Mouse (Mus musculus): ENCODE results near the gene Galnt16. TPM values are rescaled to one million over a fixed set of nuclear protein-coding genes. Genes with fewer than 3 reads are reported as not detected.

Gene Galnt16
- total and polyA plus RNA-seq, 3 experiments = 0.01 to 0.27 TPM; not detected in 1

- H3K4me3 ChIP-seq (ENCODE audit: low read depth, low read length) = no peak overlapping the region
- DNase-seq (ENCODE audit: low spot score) (no peak), ATAC-seq (ENCODE audit: extremely low read depth, insufficient number of reproducible peaks, low FRiP score, poor library complexity, severe bottlenecking) (no peak)
- TF ChIP-seq POLR2AphosphoS5 (IDR thresholded peaks at IDR 0.05; ENCODE audit: insufficient replicate concordance, low read depth, low read length) = no peak
- TF ChIP-seq TAL1 (conservative IDR thresholded peaks at IDR 0.05; ENCODE audit: low read depth, low read length) = no peak
- no peak for TF ChIP-seq GATA1 (IDR thresholded peaks at IDR 0.05; ENCODE audit: borderline replicate concordance, low read length)
- no peak for TF ChIP-seq GATA2 (IDR thresholded peaks at IDR 0.05; ENCODE audit: borderline replicate concordance, low read depth, low read length)
- no peak for TF ChIP-seq CTCF (IDR thresholded peaks at IDR 0.05; ENCODE audit: low read depth, low read length)
- no peaks in the 10 kb centered on the region for H3K36me3 ChIP-seq (replicated peaks)
- no peaks in the 10 kb centered on the region for H3K4me1 ChIP-seq (ENCODE audit: insufficient read depth, low read depth, low read length)
- H3K9me3 ChIP-seq (replicated peaks) = no peaks in the 10 kb centered on the region
- peaks cover 35% of the 10 kb centered on the region for H3K27me3 ChIP-seq (ENCODE audit: insufficient read depth, low read length)
Observed at GRCm38 (mm10) chr12:80603566-80603965, 85.5 kb downstream of the Galnt16 start.

DNA sequence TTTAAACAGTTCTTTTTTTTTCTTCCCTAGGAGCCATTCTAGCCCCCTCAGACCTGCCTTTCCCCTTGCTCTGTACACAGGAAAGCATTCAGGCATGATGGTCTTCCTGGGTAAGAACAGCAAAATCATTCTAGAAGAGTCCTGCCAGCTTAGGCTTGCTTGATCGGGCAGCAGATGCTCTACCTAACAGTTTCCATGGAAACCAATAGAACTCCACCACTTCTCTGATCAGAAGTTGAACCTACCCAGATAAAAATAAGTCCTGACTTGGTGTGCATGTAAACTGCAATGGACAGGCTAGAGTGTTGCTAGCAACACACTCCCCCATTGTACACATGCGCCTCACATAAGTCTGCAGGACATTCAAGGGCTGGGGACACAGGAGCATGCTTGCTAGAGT is 86.1 kb downstream of the Galnt16 start:
- ATAC-seq (ENCODE audit: extremely low read depth, insufficient number of reproducible peaks, low FRiP score, poor library complexity, severe bottlenecking) = no peak

DNA sequence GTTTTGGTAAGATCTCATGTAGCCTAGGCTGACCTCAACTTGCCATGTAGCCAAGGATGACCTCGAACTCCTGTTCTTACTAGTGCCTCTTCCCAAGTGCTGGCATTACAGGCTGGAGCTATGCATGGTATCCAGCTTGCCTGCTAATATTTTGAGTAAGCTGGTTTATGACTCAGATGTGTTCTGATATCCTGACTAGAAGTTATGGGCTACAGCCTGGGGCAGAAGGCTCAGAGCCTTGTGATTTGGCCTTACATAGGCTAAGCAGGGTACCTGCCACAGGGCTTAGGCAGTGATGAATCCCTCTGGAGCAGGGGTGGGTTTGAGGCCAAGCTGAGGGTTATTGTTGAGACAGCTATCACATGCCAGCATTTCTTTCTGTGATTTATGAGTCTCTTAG is 90.5 kb downstream of the Galnt16 start:
- Histone ChIP-seq H3K36me3 (replicated peaks) (no peaks in the 10 kb centered on the region), H3K4me1 (ENCODE audit: insufficient read depth, low read depth, low read length) (no peaks in the 10 kb centered on the region), H3K9me3 (replicated peaks) (no peaks in the 10 kb centered on the region), H3K4me3 (ENCODE audit: low read depth, low read length) (no peak overlapping the region), H3K27me3 (ENCODE audit: insufficient read depth, low read length) (peaks cover 30% of the 10 kb centered on the region)
- DNase-seq (ENCODE audit: low spot score) (no peak), ATAC-seq (ENCODE audit: extremely low read depth, insufficient number of reproducible peaks, low FRiP score, poor library complexity, severe bottlenecking) (no peak)
- TF ChIP-seq TAL1 (conservative IDR thresholded peaks at IDR 0.05; ENCODE audit: low read depth, low read length) = no peak
- no peak for TF ChIP-seq GATA1 (IDR thresholded peaks at IDR 0.05; ENCODE audit: borderline replicate concordance, low read length)
- no peak for TF ChIP-seq CTCF (IDR thresholded peaks at IDR 0.05; ENCODE audit: low read depth, low read length)
- TF ChIP-seq POLR2AphosphoS5 (IDR thresholded peaks at IDR 0.05; ENCODE audit: insufficient replicate concordance, low read depth, low read length) = no peak
- no peak for TF ChIP-seq GATA2 (IDR thresholded peaks at IDR 0.05; ENCODE audit: borderline replicate concordance, low read depth, low read length)

More for the DNA sequence above, 86.1 kb downstream of the Galnt16 start:
- TF ChIP-seq POLR2AphosphoS5 (IDR thresholded peaks at IDR 0.05; ENCODE audit: insufficient replicate concordance, low read depth, low read length) (no peak), TAL1 (conservative IDR thresholded peaks at IDR 0.05; ENCODE audit: low read depth, low read length) (no peak), GATA2 (IDR thresholded peaks at IDR 0.05; ENCODE audit: borderline replicate concordance, low read depth, low read length) (no peak), CTCF (IDR thresholded peaks at IDR 0.05; ENCODE audit: low read depth, low read length) (no peak), GATA1 (IDR thresholded peaks at IDR 0.05; ENCODE audit: borderline replicate concordance, low read length) (no peak)
- no peak overlapping the region for H3K4me3 ChIP-seq (ENCODE audit: low read depth, low read length)
- no peaks in the 10 kb centered on the region for H3K9me3 ChIP-seq (replicated peaks)
- H3K36me3 ChIP-seq (replicated peaks) = no peaks in the 10 kb centered on the region
- no peak for DNase-seq (ENCODE audit: low spot score)
- peaks cover 28% of the 10 kb centered on the region for H3K27me3 ChIP-seq (ENCODE audit: insufficient read depth, low read length)
- no peaks in the 10 kb centered on the region for H3K4me1 ChIP-seq (ENCODE audit: insufficient read depth, low read depth, low read length)

DNA sequence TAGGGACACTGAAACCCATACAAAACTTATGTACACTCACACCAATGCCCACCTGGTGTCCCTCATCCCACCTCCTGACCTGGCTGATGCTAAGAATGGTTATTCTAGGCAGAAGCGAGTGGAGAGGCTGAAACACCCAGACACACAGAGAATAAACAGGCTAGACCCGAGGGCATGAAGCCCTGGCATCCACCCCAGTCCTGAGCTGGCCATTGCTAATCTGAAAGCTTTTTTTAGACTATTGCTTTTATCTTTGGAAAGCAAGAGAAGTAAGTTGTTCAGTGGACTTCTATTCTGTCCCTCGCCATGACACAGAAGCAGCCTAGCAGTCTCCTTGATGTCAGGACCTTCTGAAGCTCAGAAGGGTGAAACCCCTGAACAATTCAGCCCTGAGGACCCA is 91.9 kb downstream of the Galnt16 start:
- TF ChIP-seq GATA1 (IDR thresholded peaks at IDR 0.05; ENCODE audit: borderline replicate concordance, low read length) (no peak), GATA2 (IDR thresholded peaks at IDR 0.05; ENCODE audit: borderline replicate concordance, low read depth, low read length) (no peak), TAL1 (conservative IDR thresholded peaks at IDR 0.05; ENCODE audit: low read depth, low read length) (no peak), CTCF (IDR thresholded peaks at IDR 0.05; ENCODE audit: low read depth, low read length) (no peak), POLR2AphosphoS5 (IDR thresholded peaks at IDR 0.05; ENCODE audit: insufficient replicate concordance, low read depth, low read length) (no peak)
- no peaks in the 10 kb centered on the region for H3K9me3 ChIP-seq (replicated peaks)
- no peak overlapping the region for H3K4me3 ChIP-seq (ENCODE audit: low read depth, low read length)
- DNase-seq (ENCODE audit: low spot score) = no peak
- H3K4me1 ChIP-seq (ENCODE audit: insufficient read depth, low read depth, low read length) = no peaks in the 10 kb centered on the region
- H3K36me3 ChIP-seq (replicated peaks) = no peaks in the 10 kb centered on the region
- ATAC-seq (ENCODE audit: extremely low read depth, insufficient number of reproducible peaks, low FRiP score, poor library complexity, severe bottlenecking) = no peak
- H3K27me3 ChIP-seq (ENCODE audit: insufficient read depth, low read length) = peaks cover 32% of the 10 kb centered on the region

DNA sequence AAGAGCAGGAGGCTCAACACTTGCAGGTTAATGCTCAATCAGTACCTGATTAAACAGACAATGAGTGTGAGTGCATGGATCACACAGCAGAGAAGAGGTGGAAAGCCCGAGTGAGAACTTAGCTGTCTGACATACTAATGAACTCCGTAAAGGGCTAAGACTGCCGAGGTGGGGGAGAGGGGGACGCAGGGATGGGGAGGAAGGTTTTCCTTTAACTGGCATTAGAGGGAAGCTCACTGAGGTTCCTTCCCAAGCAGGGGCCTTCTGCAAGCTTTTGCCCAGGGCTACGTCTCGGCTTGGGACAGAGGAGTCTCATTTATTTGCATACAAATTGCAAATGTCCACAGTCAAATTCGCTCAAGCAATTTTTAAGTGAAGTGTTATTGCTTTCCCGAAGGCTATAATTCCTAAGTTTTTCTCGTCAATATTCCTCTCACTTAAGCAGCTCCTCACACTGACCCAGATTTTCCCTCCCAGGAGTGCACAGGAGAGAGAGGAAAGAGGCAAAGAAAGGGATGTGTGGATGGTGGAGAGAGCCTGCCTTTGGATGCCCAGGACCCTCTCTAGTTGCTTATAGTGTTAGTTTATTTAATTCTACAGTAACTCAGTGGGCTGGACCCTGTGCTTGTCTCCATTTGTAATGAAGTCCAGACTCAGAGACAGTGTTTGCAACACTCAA is 94.2 kb downstream of the Galnt16 start:
- no peaks in the 10 kb centered on the region for H3K36me3 ChIP-seq (replicated peaks)
- no peak for TF ChIP-seq GATA1 (IDR thresholded peaks at IDR 0.05; ENCODE audit: borderline replicate concordance, low read length)
- no peak for TF ChIP-seq CTCF (IDR thresholded peaks at IDR 0.05; ENCODE audit: low read depth, low read length)
- TF ChIP-seq GATA2 (IDR thresholded peaks at IDR 0.05; ENCODE audit: borderline replicate concordance, low read depth, low read length) = no peak
- TF ChIP-seq TAL1 (conservative IDR thresholded peaks at IDR 0.05; ENCODE audit: low read depth, low read length) = no peak
- no peak for TF ChIP-seq POLR2AphosphoS5 (IDR thresholded peaks at IDR 0.05; ENCODE audit: insufficient replicate concordance, low read depth, low read length)
- DNase-seq (ENCODE audit: low spot score) (no peak), ATAC-seq (ENCODE audit: extremely low read depth, insufficient number of reproducible peaks, low FRiP score, poor library complexity, severe bottlenecking) (no peak)
- peaks cover 39% of the 10 kb centered on the region for H3K27me3 ChIP-seq (ENCODE audit: insufficient read depth, low read length)
- H3K4me1 ChIP-seq (ENCODE audit: insufficient read depth, low read depth, low read length) = no peaks in the 10 kb centered on the region
- no peak overlapping the region for H3K4me3 ChIP-seq (ENCODE audit: low read depth, low read length)
- H3K9me3 ChIP-seq (replicated peaks) = no peaks in the 10 kb centered on the region

DNA sequence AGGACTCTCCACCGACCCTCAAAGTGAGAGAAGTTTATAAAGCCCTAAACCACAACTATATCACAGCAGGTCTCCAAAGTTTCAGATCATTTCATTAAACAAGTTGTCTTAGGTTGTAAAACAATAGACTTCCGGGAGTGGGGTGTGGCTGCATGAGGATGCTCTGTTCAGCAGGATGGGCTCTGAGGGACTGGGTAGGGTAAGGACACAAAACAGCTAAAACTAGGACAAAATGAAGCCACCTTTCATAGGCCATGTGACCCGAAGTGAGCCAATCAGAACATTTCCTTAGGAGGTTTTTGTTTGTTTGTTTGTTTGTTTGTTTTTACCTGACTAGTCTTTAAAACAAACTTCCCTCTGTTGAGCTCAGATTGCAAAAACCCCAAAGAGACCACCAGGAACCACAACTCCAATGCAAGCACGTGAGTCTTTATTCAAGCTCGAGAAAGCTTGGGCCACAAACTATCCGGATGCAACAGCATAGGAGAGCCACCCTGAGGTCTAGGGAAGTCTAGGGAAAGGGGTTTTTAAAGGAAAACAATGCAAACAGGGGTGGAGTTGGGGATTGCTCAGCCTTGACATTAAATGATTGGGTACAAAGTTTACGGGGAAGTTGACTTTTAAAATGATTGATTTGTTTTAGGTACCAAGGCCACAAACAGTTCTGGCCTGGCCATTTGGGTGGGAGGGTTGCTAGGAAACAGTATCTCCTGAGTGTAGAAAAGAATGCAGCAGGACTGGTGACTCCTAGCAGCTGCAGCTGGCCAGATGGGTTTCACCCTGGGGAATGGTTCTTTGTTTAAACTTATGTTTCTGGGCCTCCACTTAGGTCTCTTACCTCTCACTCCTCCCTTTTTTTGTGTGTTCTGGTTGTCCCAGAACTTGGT is 97.5 kb downstream of the Galnt16 start:
- Histone ChIP-seq H3K27me3 (ENCODE audit: insufficient read depth, low read length) (peaks cover 44% of the 10 kb centered on the region), H3K9me3 (replicated peaks) (no peaks in the 10 kb centered on the region), H3K36me3 (replicated peaks) (no peaks in the 10 kb centered on the region), H3K4me1 (ENCODE audit: insufficient read depth, low read depth, low read length) (no peaks in the 10 kb centered on the region), H3K4me3 (ENCODE audit: low read depth, low read length) (no peak overlapping the region)
- ATAC-seq (ENCODE audit: extremely low read depth, insufficient number of reproducible peaks, low FRiP score, poor library complexity, severe bottlenecking) (no peak), DNase-seq (ENCODE audit: low spot score) (no peak)
- TF ChIP-seq GATA1 (IDR thresholded peaks at IDR 0.05; ENCODE audit: borderline replicate concordance, low read length) (no peak), GATA2 (IDR thresholded peaks at IDR 0.05; ENCODE audit: borderline replicate concordance, low read depth, low read length) (no peak), POLR2AphosphoS5 (IDR thresholded peaks at IDR 0.05; ENCODE audit: insufficient replicate concordance, low read depth, low read length) (no peak), TAL1 (conservative IDR thresholded peaks at IDR 0.05; ENCODE audit: low read depth, low read length) (no peak)

Measured in G1E (cell line).